ENCODE assay signal across 8 mouse cellular contexts in genomic region chr7:126928384-126929037, GRCm38 (mm10). TPM values are rescaled to one million over a fixed set of nuclear protein-coding genes. Genes with fewer than 3 reads are reported as not detected.
A peak's percentile ranks its signal among the peaks of the same experiment; 100 is the strongest.
DNase-seq lines count a peak whose midpoint lies in the region; ATAC-seq lines count a peak whose summit lies in the region.

Kctd13 (plus strand) TSS chr7:126928879.

- peak within 1 kb of the TSS; percentile 43; the same call in 1 of the 2 replicates for H3K27ac ChIP-seq in hindbrain, embryonic 11.5 days (ENCODE audit: low read depth, low read length)

- peak within 1 kb of the TSS; percentile 93 for H3K4me2 ChIP-seq in hindbrain, embryonic 11.5 days (replicated peaks; ENCODE audit: low read depth, low read length)

- H3K4me3 ChIP-seq in hindbrain, embryonic 11.5 days (ENCODE audit: low read depth, low read length): peak within 1 kb of the TSS; percentile 71

- H3K9me3 ChIP-seq in hindbrain, embryonic 11.5 days (ENCODE audit: control insufficient read depth, low read length): no peaks in the 10 kb centered on the region

- DNase-seq in Muller cell, postnatal 12 days (ENCODE audit: inconsistent ontology term): peak; percentile 97
- DNase-seq in cerebellum, adult 9-10 months: peak; percentile 88
- peak; percentile 63 to 91 for DNase-seq in frontal cortex, adult 2 months (ENCODE audit: extremely low spot score in 1 of 2, low spot score in 1 of 2)
- DNase-seq in hindbrain, embryonic 11.5 days (ENCODE audit: low spot score): peak; percentile 95
- peak; percentile 83 to 84 for DNase-seq in layer of hippocampus, postnatal 25 days (ENCODE audit: extremely low spot score in 1 of 2, low spot score in 1 of 2)
- peak; percentile 93 for DNase-seq in lung, postnatal 25 days (ENCODE audit: low spot score)
- DNase-seq in retina, embryonic 14.5 days (ENCODE audit: low spot score): peak; percentile 94
- DNase-seq in thymus, postnatal 4 days: peak; percentile 97

- H3K36me3 ChIP-seq in hindbrain, embryonic 11.5 days (ENCODE audit: control insufficient read depth, insufficient read depth, low read length): no peaks in the 10 kb centered on the region

- no peaks in the 10 kb centered on the region for H3K27me3 ChIP-seq in hindbrain, embryonic 11.5 days (ENCODE audit: control insufficient read depth, insufficient read depth, low read length)

- ATAC-seq in hindbrain, embryonic 11.5 days (ENCODE audit: low FRiP score): peak; percentile 94

- peak within 1 kb of the TSS; percentile 67 for H3K9ac ChIP-seq in hindbrain, embryonic 11.5 days (ENCODE audit: low read depth, low read length)

- no peaks in the 10 kb centered on the region for H3K4me1 ChIP-seq in hindbrain, embryonic 11.5 days (replicated peaks; ENCODE audit: control insufficient read depth, insufficient read depth, low read length)

- 5% methylated on average over 48 of the region's 56 CpGs for WGBS in hindbrain, embryonic 11.5 days

RNA-seq across cellular contexts. Expression of gene Kctd13, which starts in this region (rescaled TPM):
- 163 and 171 TPM in 2 replicates for polyA plus RNA-seq in frontal cortex, adult 2 months (2012; rRNA removed)
- polyA plus RNA-seq in hindbrain, embryonic 11.5 days (2014; fragmentation: Nextera tagmentation; extraction: Ambion mirVana): 30.1 and 33.5 TPM in 2 replicates
- 100 to 1,000 TPM; 150 to 160 TPM for total RNA-seq in layer of hippocampus, postnatal 25 days (2021)

Comparison
In these comparisons a context has a peak if more than half of its experiments do, and no peak if none do; other contexts are left out.
1. Peak in every context shown above with its lines: DNase-seq, ATAC-seq, H3K4me3 ChIP-seq and H3K27ac ChIP-seq.